Mouse (Mus musculus) liver, adult 2 months (tissue): ENCODE data around the gene Atp8b4.

Source experiments
- CTCF ChIP-seq: fragments of 200-500 bp; IDR thresholded peaks from 2 replicates; pipeline ENCODE4 v1.5.1; 2011; ENCODE audit warnings: low read depth, low read length, control low read depth
- POLR2A ChIP-seq: fragments of 200-500 bp; IDR thresholded peaks from 2 replicates; pipeline ENCODE4 v1.6.1; 2011; ENCODE audit warnings: low read length, control low read depth; ENCODE audit not compliant: insufficient read depth; ENCODE audit errors: extremely low read depth

DNA sequence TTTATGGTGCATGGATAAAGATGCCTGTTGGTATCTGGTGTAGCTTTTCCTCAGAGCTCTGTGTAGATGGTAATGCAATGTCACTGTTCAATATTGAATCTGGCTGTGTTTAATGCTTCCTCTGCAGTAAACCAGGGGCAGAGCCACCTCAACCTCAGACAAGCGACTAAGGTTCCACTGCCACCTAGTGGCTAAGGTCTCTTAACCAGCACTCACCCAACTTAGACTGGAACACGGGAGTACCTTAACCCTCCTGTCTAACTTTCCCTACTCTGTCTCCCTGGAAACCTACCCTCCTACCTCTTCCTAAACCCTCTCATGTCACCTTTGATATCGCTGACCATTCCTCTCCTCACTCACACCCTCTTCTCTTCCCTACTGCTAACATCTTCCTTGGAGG, 71.2 kb downstream of the Atp8b4 start:
- TF ChIP-seq CTCF (peak; percentile 69), POLR2A (no peak)
